In genomic region chr4:63686157-63686556, GRCm38 (mm10) we compare ENCODE assay signal across 10 mouse cellular contexts. TPM values are rescaled to one million over a fixed set of nuclear protein-coding genes. Genes with fewer than 3 reads are reported as not detected.
DNase-seq lines count a peak whose midpoint lies in the region; ATAC-seq and TF ChIP-seq lines count a peak whose summit lies in the region.
"Had no signal": no experiment of that assay in that cellular context is flagged by ENCODE, and none has a peak within 500 bp of the region (broad histone marks: within the 10 kb centered on the region; RNA-seq: fewer than 3 reads in every experiment).

No protein-coding gene starts in this region.

- no peaks in the 10 kb centered on the region for H3K27me3 ChIP-seq in forebrain, embryonic 14.5 days (replicated peaks; ENCODE audit: control insufficient read depth, insufficient read depth, low read length)
- H3K27me3 ChIP-seq in forebrain, embryonic 12.5 days: no peaks in the 10 kb centered on the region
- no peaks in the 10 kb centered on the region for H3K27me3 ChIP-seq in embryonic facial prominence, embryonic 11.5 days (ENCODE audit: control insufficient read depth, insufficient read depth, low read length)
- no peaks in the 10 kb centered on the region for H3K27me3 ChIP-seq in kidney, postnatal 0 days (ENCODE audit: insufficient read depth, low read length)
- H3K27me3 ChIP-seq: limb, embryonic 15.5 days had no signal

- TF ChIP-seq CTCF in kidney, postnatal 0 days (IDR thresholded peaks at IDR 0.05; ENCODE audit: low read depth): peak; percentile 74

- no peak for ATAC-seq in forebrain, embryonic 14.5 days
- ATAC-seq in forebrain, embryonic 12.5 days (ENCODE audit: low FRiP score): no peak
- no peak for ATAC-seq in embryonic facial prominence, embryonic 11.5 days (replicated peaks; ENCODE audit: insufficient number of reproducible peaks, low FRiP score, low TSS enrichment, low read depth)
- ATAC-seq in kidney, postnatal 0 days (replicated peaks; ENCODE audit: low FRiP score, low read depth): no peak; the same call in 1 of the 2 replicates

- H3K4me3 ChIP-seq in forebrain, embryonic 14.5 days (ENCODE audit: low read depth, low read length): no peak overlapping the region
- no peak overlapping the region for H3K4me3 ChIP-seq in forebrain, embryonic 12.5 days (replicated peaks)
- no peak overlapping the region for H3K4me3 ChIP-seq in embryonic facial prominence, embryonic 11.5 days (ENCODE audit: low read depth, low read length)
- no peak overlapping the region for H3K4me3 ChIP-seq in kidney, postnatal 0 days (replicated peaks; ENCODE audit: low read depth, low read length)
- H3K4me3 ChIP-seq: limb, embryonic 15.5 days had no signal

- H3K36me3 ChIP-seq in forebrain, embryonic 14.5 days (ENCODE audit: control insufficient read depth, insufficient read depth, low read length): no peaks in the 10 kb centered on the region
- no peaks in the 10 kb centered on the region for H3K36me3 ChIP-seq in forebrain, embryonic 12.5 days (replicated peaks)
- H3K36me3 ChIP-seq in embryonic facial prominence, embryonic 11.5 days (replicated peaks; ENCODE audit: control insufficient read depth, insufficient read depth, low read depth, low read length): no peaks in the 10 kb centered on the region
- H3K36me3 ChIP-seq in kidney, postnatal 0 days (ENCODE audit: insufficient read depth, low read length): no peaks in the 10 kb centered on the region
- H3K36me3 ChIP-seq: limb, embryonic 15.5 days had no signal

- H3K4me2 ChIP-seq in forebrain, embryonic 14.5 days (ENCODE audit: low read length): no peak overlapping the region
- no peak overlapping the region for H3K4me2 ChIP-seq in forebrain, embryonic 12.5 days
- H3K4me2 ChIP-seq in embryonic facial prominence, embryonic 11.5 days (ENCODE audit: low read depth, low read length): no peak overlapping the region
- H3K4me2 ChIP-seq in kidney, postnatal 0 days (ENCODE audit: low read length): no peak overlapping the region
- H3K4me2 ChIP-seq: limb, embryonic 15.5 days had no signal

- no peak overlapping the region for H3K27ac ChIP-seq in forebrain, embryonic 14.5 days (ENCODE audit: low read depth, low read length)
- H3K27ac ChIP-seq in forebrain, embryonic 12.5 days: no peak overlapping the region
- no peak overlapping the region for H3K27ac ChIP-seq in embryonic facial prominence, embryonic 11.5 days (replicated peaks; ENCODE audit: low read depth, low read length)
- H3K27ac ChIP-seq in kidney, postnatal 0 days: no peak overlapping the region
- H3K27ac ChIP-seq: limb, embryonic 15.5 days had no signal

- no peaks in the 10 kb centered on the region for H3K9me3 ChIP-seq in forebrain, embryonic 14.5 days (replicated peaks; ENCODE audit: control insufficient read depth, low read length)
- no peaks in the 10 kb centered on the region for H3K9me3 ChIP-seq in forebrain, embryonic 12.5 days
- H3K9me3 ChIP-seq in embryonic facial prominence, embryonic 11.5 days (replicated peaks; ENCODE audit: control insufficient read depth, low read length): no peaks in the 10 kb centered on the region
- no peaks in the 10 kb centered on the region for H3K9me3 ChIP-seq in kidney, postnatal 0 days (replicated peaks; ENCODE audit: low read length)
- H3K9me3 ChIP-seq: limb, embryonic 15.5 days had no signal

- peak; percentile 25 for DNase-seq in forebrain, embryonic 14.5 days (ENCODE audit: low spot score)
- peak; percentile 22 for DNase-seq in urinary bladder, postnatal 25 days (ENCODE audit: low spot score)
- DNase-seq in urinary bladder, postnatal 10 days (ENCODE audit: low spot score): no peak
- DNase-seq in embryonic facial prominence, embryonic 11.5 days (ENCODE audit: low spot score): peak; percentile 67
- peak; percentile 74 for DNase-seq in kidney, postnatal 0 days (ENCODE audit: low spot score)
- peak; percentile 32 for DNase-seq in mesoderm, embryonic 11.5 days (ENCODE audit: low read depth, low spot score)
- DNase-seq in neural tube, embryonic 10.5 days (ENCODE audit: extremely low spot score, low spot score): no peak

- H3K9ac ChIP-seq in forebrain, embryonic 14.5 days (ENCODE audit: low read length): no peak overlapping the region
- H3K9ac ChIP-seq in forebrain, embryonic 12.5 days: no peak overlapping the region
- no peak overlapping the region for H3K9ac ChIP-seq in embryonic facial prominence, embryonic 11.5 days (replicated peaks; ENCODE audit: low read length)
- no peak overlapping the region for H3K9ac ChIP-seq in kidney, postnatal 0 days (ENCODE audit: low read depth, low read length)
- H3K9ac ChIP-seq: limb, embryonic 15.5 days had no signal

- H3K4me1 ChIP-seq in forebrain, embryonic 14.5 days (ENCODE audit: control insufficient read depth, insufficient read depth, low read length): no peaks in the 10 kb centered on the region
- no peaks in the 10 kb centered on the region for H3K4me1 ChIP-seq in forebrain, embryonic 12.5 days
- no peaks in the 10 kb centered on the region for H3K4me1 ChIP-seq in embryonic facial prominence, embryonic 11.5 days (ENCODE audit: control insufficient read depth, insufficient read depth, low read length)
- H3K4me1 ChIP-seq in kidney, postnatal 0 days (replicated peaks; ENCODE audit: insufficient read depth, low read length): no peaks in the 10 kb centered on the region
- H3K4me1 ChIP-seq: limb, embryonic 15.5 days had no signal

RNA-seq across cellular contexts. Expression of gene Gm11214, which starts 23.0 kb away (rescaled TPM):
- polyA plus RNA-seq in forebrain, embryonic 14.5 days (2014; fragmentation: Nextera tagmentation; extraction: Ambion mirVana): not detected in 2 replicates
- polyA plus RNA-seq in forebrain, embryonic 12.5 days (2016; fragmentation: Nextera tagmentation; extraction: Ambion mirVana): not detected in 2 replicates
- polyA plus RNA-seq in embryonic facial prominence, embryonic 11.5 days (2014; fragmentation: Nextera tagmentation; extraction: Ambion mirVana): not detected in 2 replicates
- not detected in 2 replicates for polyA plus RNA-seq in kidney, postnatal 0 days (2015; fragmentation: Nextera tagmentation; extraction: Ambion mirVana)
- polyA plus RNA-seq: frontal cortex, adult 2 months; limb, embryonic 15.5 days had no signal

RNA-seq across cellular contexts. Expression of gene Tnfsf15, which starts 58.8 kb away (rescaled TPM):
- polyA plus RNA-seq in forebrain, embryonic 14.5 days (2014; fragmentation: Nextera tagmentation; extraction: Ambion mirVana): not detected in 2 replicates
- not detected in 2 replicates for polyA plus RNA-seq in forebrain, embryonic 12.5 days (2016; fragmentation: Nextera tagmentation; extraction: Ambion mirVana)
- 0.06 TPM in 1 of 2 replicates, not detected in the other for polyA plus RNA-seq in embryonic facial prominence, embryonic 11.5 days (2014; fragmentation: Nextera tagmentation; extraction: Ambion mirVana)
- 0.55 and 0.77 TPM in 2 replicates for polyA plus RNA-seq in kidney, postnatal 0 days (2015; fragmentation: Nextera tagmentation; extraction: Ambion mirVana)

Comparison
In these comparisons a context has a peak if more than half of its experiments do, and no peak if none do; other contexts are left out.
1. DNase-seq: peak in forebrain, embryonic 14.5 days (single experiment), urinary bladder, postnatal 25 days (single experiment), embryonic facial prominence, embryonic 11.5 days (single experiment), kidney, postnatal 0 days (single experiment) and mesoderm, embryonic 11.5 days (single experiment); none in urinary bladder, postnatal 10 days (single experiment) and neural tube, embryonic 10.5 days (single experiment).